Mouse (Mus musculus) C2C12 (cell line): ENCODE measurements around the gene Prrt1. TPM values are rescaled to one million over a fixed set of nuclear protein-coding genes. Genes with fewer than 3 reads are reported as not detected.

Experiments
- H3K27me3 ChIP-seq: one replicate; pipeline ENCODE4 v1.6.1; 2011; ENCODE audit not compliant: control insufficient read depth, insufficient read depth, insufficient read length
- H3K36me3 ChIP-seq: one replicate; pipeline ENCODE4 v1.6.1; 2011; ENCODE audit not compliant: control insufficient read depth, insufficient read depth
- H3K4me3 ChIP-seq: one replicate; pipeline ENCODE4 v1.5.1; 2011; ENCODE audit warnings: mild to moderate bottlenecking, control low read depth; ENCODE audit not compliant: poor library complexity, insufficient read depth, severe bottlenecking
- H3K79me2 ChIP-seq: one replicate; pipeline ENCODE4 v1.6.1; 2011; ENCODE audit not compliant: control insufficient read depth, insufficient read depth
- H3K79me3 ChIP-seq: one replicate; pipeline ENCODE4 v1.6.1; 2011; ENCODE audit warnings: low read depth, control low read depth
- H3ac ChIP-seq: one replicate; pipeline ENCODE3; 2011; ENCODE audit warnings: low read depth; ENCODE audit not compliant: control insufficient read depth, insufficient read length
- CEBPB ChIP-seq: IDR thresholded peaks from one replicate; pipeline ENCODE4 v1.6.1; 2011; ENCODE audit warnings: low read depth, mild to moderate bottlenecking, control low read depth, moderate library complexity
- CTCF ChIP-seq: IDR thresholded peaks from one replicate; pipeline ENCODE4 v1.5.1; 2011; ENCODE audit not compliant: control insufficient read depth, insufficient read depth, insufficient read length
- FOSL1 ChIP-seq: IDR thresholded peaks from one replicate; pipeline ENCODE4 v1.8.0; 2011; ENCODE audit warnings: mild to moderate bottlenecking, low read length; ENCODE audit not compliant: poor library complexity, insufficient read depth, severe bottlenecking
- MAX ChIP-seq: IDR thresholded peaks from one replicate; pipeline ENCODE4 v1.6.1; 2011; ENCODE audit warnings: mild to moderate bottlenecking, control low read depth
- MYOD1 ChIP-seq: IDR thresholded peaks from one replicate; pipeline ENCODE4 v1.6.1; 2011; ENCODE audit warnings: low read depth; ENCODE audit not compliant: control insufficient read depth, insufficient read length
- MYOG ChIP-seq: IDR thresholded peaks from one replicate; pipeline ENCODE4 v1.6.1; 2011; ENCODE audit not compliant: control insufficient read depth, insufficient read length; ENCODE audit errors: extremely low read depth
- USF1 ChIP-seq: IDR thresholded peaks from one replicate; pipeline ENCODE4 v1.6.1; 2011; ENCODE audit warnings: low read depth, mild to moderate bottlenecking, control low read depth, moderate library complexity
- polyA plus RNA-seq: library from polyadenylated mRNA; unstranded; fragments of >200 nt; fragmentation: generic; extraction: Trizol; gene quantifications from one replicate; pipeline ENCODE4 v1.2.1, GENCODE M21; 2012; ENCODE audit warnings: missing spikeins

Prrt1 gene
- polyA plus RNA-seq, 1 experiment, result not detected

GRCm38 (mm10) chr17:34659181-34659896 lies 30.0 kb downstream of the Prrt1 start:
- Histone ChIP-seq H3K79me3 (no peaks in the 10 kb centered on the region), H3K27me3 (peaks cover 41% of the 10 kb centered on the region), H3K36me3 (no peaks in the 10 kb centered on the region), H3ac (no peak overlapping the region), H3K79me2 (no peaks in the 10 kb centered on the region), H3K4me3 (no peak overlapping the region)
- TF ChIP-seq CTCF (no peak), MYOD1 (no peak), FOSL1 (no peak), USF1 (no peak), CEBPB (no peak), MAX (no peak)

- no peaks in the 10 kb centered on the region for H3K36me3 ChIP-seq
- H3K4me3 ChIP-seq, result no peak overlapping the region
- H3K27me3 ChIP-seq, result peaks cover 45% of the 10 kb centered on the region
- H3K79me3 ChIP-seq, result no peaks in the 10 kb centered on the region
- TF ChIP-seq MYOG (no peak), MYOD1 (no peak), USF1 (no peak), CEBPB (no peak), FOSL1 (no peak), CTCF (no peak), MAX (no peak)
- no peak overlapping the region for H3ac ChIP-seq
- H3K79me2 ChIP-seq, result no peaks in the 10 kb centered on the region
These were observed 30.5 kb downstream of the Prrt1 start for GRCm38 (mm10) chr17:34659897-34660214.

GRCm38 (mm10) chr17:34660259-34660820 lies 31.0 kb downstream of the Prrt1 start:
- H3K4me3 ChIP-seq, result no peak overlapping the region
- peaks cover 46% of the 10 kb centered on the region for H3K27me3 ChIP-seq
- H3ac ChIP-seq, result no peak overlapping the region
- TF ChIP-seq MAX, result no peak
- TF ChIP-seq MYOD1, result no peak
- no peak for TF ChIP-seq CTCF
- TF ChIP-seq USF1, result no peak
- TF ChIP-seq CEBPB, result no peak
- TF ChIP-seq FOSL1, result no peak
- TF ChIP-seq MYOG, result no peak
- H3K79me2 ChIP-seq, result no peaks in the 10 kb centered on the region
- no peaks in the 10 kb centered on the region for H3K36me3 ChIP-seq
- no peaks in the 10 kb centered on the region for H3K79me3 ChIP-seq

- Histone ChIP-seq H3K36me3 (no peaks in the 10 kb centered on the region), H3K79me3 (no peaks in the 10 kb centered on the region), H3K79me2 (no peaks in the 10 kb centered on the region), H3ac (peak overlapping the region; percentile 15), H3K4me3 (no peak overlapping the region), H3K27me3 (peaks cover 49% of the 10 kb centered on the region)
- TF ChIP-seq MYOD1 (no peak), CEBPB (no peak), CTCF (no peak), MYOG (no peak), USF1 (no peak), MAX (no peak), FOSL1 (no peak)
These were observed 31.8 kb downstream of the Prrt1 start for GRCm38 (mm10) chr17:34661121-34661591.

- Histone ChIP-seq H3ac (no peak overlapping the region), H3K79me3 (no peaks in the 10 kb centered on the region), H3K36me3 (no peaks in the 10 kb centered on the region), H3K79me2 (no peaks in the 10 kb centered on the region), H3K27me3 (peaks cover 46% of the 10 kb centered on the region), H3K4me3 (no peak overlapping the region)
- TF ChIP-seq FOSL1, result no peak
- no peak for TF ChIP-seq MYOG
- no peak for TF ChIP-seq USF1
- TF ChIP-seq MAX, result no peak
- TF ChIP-seq MYOD1, result no peak
- TF ChIP-seq CEBPB, result no peak
- TF ChIP-seq CTCF, result no peak
These were observed 33.1 kb downstream of the Prrt1 start for GRCm38 (mm10) chr17:34662468-34662867.

- Histone ChIP-seq H3ac (no peak overlapping the region), H3K27me3 (peaks cover 45% of the 10 kb centered on the region), H3K79me2 (no peaks in the 10 kb centered on the region), H3K4me3 (no peak overlapping the region), H3K36me3 (no peaks in the 10 kb centered on the region), H3K79me3 (no peaks in the 10 kb centered on the region)
- no peak for TF ChIP-seq CTCF
- no peak for TF ChIP-seq MYOD1
- TF ChIP-seq FOSL1, result no peak
- no peak for TF ChIP-seq CEBPB
- TF ChIP-seq MYOG, result no peak
- no peak for TF ChIP-seq USF1
- TF ChIP-seq MAX, result no peak
These were observed 33.6 kb downstream of the Prrt1 start for GRCm38 (mm10) chr17:34662978-34663377.
